ENCODE assay signal across 28 mouse cellular contexts in genomic region chr14:108334879-108335278, GRCm38 (mm10).
"Had no signal": no experiment of that assay in that cellular context is flagged by ENCODE, and none has a peak within 500 bp of the region (broad histone marks: within the 10 kb centered on the region; RNA-seq: fewer than 3 reads in every experiment).

No protein-coding gene starts in this region.

- H3K27ac ChIP-seq: left cerebral cortex, adult 2 months; limb, embryonic 10.5 days; limb, embryonic 12.5 days; limb, embryonic 13.5 days; limb, embryonic 15.5 days; liver, embryonic 12.5 days; liver, embryonic 13.5 days; liver, embryonic 14.5 days; liver, embryonic 15.5 days; lung, embryonic 15.5 days; macrophage; midbrain, embryonic 10.5 days; midbrain, embryonic 12.5 days; midbrain, embryonic 13.5 days; midbrain, embryonic 15.5 days; neural tube, embryonic 12.5 days had no signal

- DNase-seq: left cerebral cortex, postnatal 4 days; liver; liver, embryonic 13.5 days; liver, postnatal 0 days; lung, adult 2 months; lung, embryonic 14.5 days; lung, postnatal 10 days; lung, postnatal 14 days; lung, postnatal 36 days; lung, postnatal 4 days; midbrain, embryonic 14.5 days had no signal

- H3K4me1 ChIP-seq: limb, embryonic 10.5 days; limb, embryonic 12.5 days; limb, embryonic 13.5 days; limb, embryonic 15.5 days; liver, embryonic 12.5 days; liver, embryonic 13.5 days; liver, embryonic 15.5 days; lung, embryonic 15.5 days; megakaryocyte, embryonic 14.5 days; midbrain, embryonic 10.5 days; midbrain, embryonic 12.5 days; midbrain, embryonic 13.5 days; midbrain, embryonic 15.5 days; neural tube, embryonic 12.5 days had no signal

- H3K27me3 ChIP-seq: limb, embryonic 12.5 days; limb, embryonic 13.5 days; limb, embryonic 15.5 days; liver, embryonic 12.5 days; liver, embryonic 13.5 days; liver, embryonic 15.5 days; lung, embryonic 15.5 days; megakaryocyte, embryonic 14.5 days; midbrain, embryonic 12.5 days; midbrain, embryonic 13.5 days; midbrain, embryonic 15.5 days; neural tube, embryonic 12.5 days had no signal

- H3K4me3 ChIP-seq: left cerebral cortex, adult 2 months; limb, embryonic 10.5 days; limb, embryonic 12.5 days; limb, embryonic 13.5 days; limb, embryonic 15.5 days; liver, embryonic 12.5 days; liver, embryonic 13.5 days; liver, embryonic 15.5 days; lung, embryonic 15.5 days; megakaryocyte, embryonic 14.5 days; midbrain, embryonic 10.5 days; midbrain, embryonic 12.5 days; midbrain, embryonic 13.5 days; midbrain, embryonic 15.5 days; myocyte; neural tube, embryonic 12.5 days had no signal

- H3K9ac ChIP-seq: limb, embryonic 12.5 days; limb, embryonic 13.5 days; limb, embryonic 15.5 days; liver, embryonic 12.5 days; liver, embryonic 13.5 days; liver, embryonic 14.5 days; liver, embryonic 15.5 days; liver, postnatal 0 days; lung, embryonic 14.5 days; lung, embryonic 15.5 days; midbrain, embryonic 12.5 days; midbrain, embryonic 13.5 days; midbrain, embryonic 15.5 days; neural tube, embryonic 12.5 days had no signal

- H3K9me3 ChIP-seq: limb, embryonic 10.5 days; limb, embryonic 12.5 days; limb, embryonic 13.5 days; limb, embryonic 15.5 days; liver, embryonic 12.5 days; liver, embryonic 13.5 days; liver, embryonic 15.5 days; lung, embryonic 15.5 days; megakaryocyte, embryonic 14.5 days; midbrain, embryonic 10.5 days; midbrain, embryonic 12.5 days; midbrain, embryonic 13.5 days; midbrain, embryonic 15.5 days; neural tube, embryonic 12.5 days had no signal

- H3K36me3 ChIP-seq: limb, embryonic 10.5 days; limb, embryonic 12.5 days; limb, embryonic 13.5 days; limb, embryonic 15.5 days; liver, embryonic 12.5 days; liver, embryonic 13.5 days; liver, embryonic 15.5 days; lung, embryonic 15.5 days; midbrain, embryonic 10.5 days; midbrain, embryonic 12.5 days; midbrain, embryonic 13.5 days; midbrain, embryonic 15.5 days; neural tube, embryonic 12.5 days had no signal
